Mouse (Mus musculus) stomach, postnatal 0 days (tissue): ENCODE measurements around the gene Nudt16l1. TPM values are rescaled to one million over a fixed set of nuclear protein-coding genes. Genes with fewer than 3 reads are reported as not detected.

Source experiments
- ATAC-seq: fragments of 200-750 bp; cut with Nextera tagmentation; 2 replicates; pipeline ENCODE4 v1.8.0; 2017; ENCODE audit not compliant: low FRiP score, low TSS enrichment
- DNase-seq: peaks from one replicate; pipeline ENCODE4 v3.0.0-alpha.2; 2016; ENCODE audit warnings: low spot score
- H3K27ac ChIP-seq: fragments of 300-500 bp; sonication (generic); replicated peaks from 2 replicates; pipeline ENCODE4 v1.5.1; 2014; ENCODE audit warnings: mild to moderate bottlenecking, control low read depth
- H3K27me3 ChIP-seq: fragments of 300-500 bp; sonication (generic); 2 replicates; pipeline ENCODE4 v1.6.1; 2014; ENCODE audit warnings: low read length; ENCODE audit not compliant: control insufficient read depth, insufficient read depth
- H3K36me3 ChIP-seq: fragments of 300-500 bp; sonication (generic); 2 replicates; pipeline ENCODE4 v1.6.1; 2014; ENCODE audit warnings: low read length, mixed read lengths; ENCODE audit not compliant: control insufficient read depth, insufficient read depth
- H3K4me1 ChIP-seq: fragments of 300-500 bp; sonication (generic); replicated peaks from 2 replicates; pipeline ENCODE4 v1.6.1; 2014; ENCODE audit warnings: antibody characterized with exemption; ENCODE audit not compliant: control insufficient read depth, insufficient read depth
- H3K4me2 ChIP-seq: fragments of 300-500 bp; sonication (generic); replicated peaks from 2 replicates; pipeline ENCODE4 v1.6.1; 2014; ENCODE audit warnings: low read depth, mild to moderate bottlenecking, control low read depth, moderate library complexity
- H3K4me3 ChIP-seq: fragments of 300-500 bp; sonication (generic); 2 replicates; pipeline ENCODE4 v1.5.1; 2014; ENCODE audit warnings: low read depth, low read length, control low read depth
- H3K9ac ChIP-seq: fragments of 300-500 bp; sonication (generic); 2 replicates; pipeline ENCODE4 v1.6.1; 2014; ENCODE audit warnings: mild to moderate bottlenecking, low read length, control low read depth, mixed read lengths
- H3K9me3 ChIP-seq: fragments of 300-500 bp; sonication (generic); 2 replicates; pipeline ENCODE4 v1.6.1; 2016; ENCODE audit warnings: low read length; ENCODE audit not compliant: control insufficient read depth
- CTCF ChIP-seq: IDR thresholded peaks from 2 replicates; pipeline ENCODE4 v1.5.1; 2016; ENCODE audit warnings: antibody characterized with exemption, low read depth, mild to moderate bottlenecking, moderate library complexity
- EP300 ChIP-seq: optimal IDR thresholded peaks from 2 replicates; pipeline ENCODE3; 2016; ENCODE audit warnings: antibody characterized with exemption
- WGBS: fragments of 180-500 bp; shearing (Covaris S2); extraction: QIAGEN DNeasy Blood & Tissue Kit; methylation state at CpG from one replicate; pipeline ENCODE4 v1.1.7; 2014; 5-methylcytosine and 5-hydroxymethylcytosine counted together
- polyA plus RNA-seq: library from polyadenylated mRNA; unstranded; fragments of >200 nt; fragmentation: Nextera tagmentation; extraction: Ambion mirVana; gene quantifications from 2 replicates; pipeline ENCODE4 v1.2.1, GENCODE M21; 2015

The Nudt16l1 gene
- polyA plus RNA-seq, 1 experiment from 2014 or later: 93.6 TPM

- Histone ChIP-seq H3K36me3 (peaks cover 35% of the 10 kb centered on the region), H3K9me3 (no peaks in the 10 kb centered on the region), H3K27ac (peak overlapping the region; percentile 88), H3K9ac (peak overlapping the region; percentile 94), H3K4me2 (peak overlapping the region; percentile 94), H3K27me3 (no peaks in the 10 kb centered on the region), H3K4me1 (peaks cover 8% of the 10 kb centered on the region; the same call in 1 of the 2 replicates), H3K4me3 (peak overlapping the region; percentile 94)
- DNase-seq: peak; percentile 64
- WGBS: 1% methylated on average over 16 of the region's 16 CpGs
- ATAC-seq: peak; percentile 62
- no peak for TF ChIP-seq CTCF
- TF ChIP-seq EP300: no peak
Measured at GRCm38 (mm10) chr16:4939412-4939811, 851 bp downstream of the Nudt16l1 start.

- Histone ChIP-seq H3K4me1 (peaks cover 8% of the 10 kb centered on the region; the same call in 1 of the 2 replicates), H3K27me3 (no peaks in the 10 kb centered on the region), H3K27ac (no peak overlapping the region), H3K4me3 (no peak overlapping the region), H3K4me2 (no peak overlapping the region), H3K9ac (peak overlapping the region; percentile 94; the same call in 1 of the 2 replicates), H3K9me3 (no peaks in the 10 kb centered on the region), H3K36me3 (peaks cover 29% of the 10 kb centered on the region)
- DNase-seq (no peak), ATAC-seq (no peak)
- 83% methylated on average over 10 of the region's 10 CpGs for WGBS
- TF ChIP-seq EP300 (no peak), CTCF (no peak)
Measured at GRCm38 (mm10) chr16:4940311-4940850, 1.8 kb downstream of the Nudt16l1 start.

GRCm38 (mm10) chr16:4941016-4941415, 2.5 kb downstream of the Nudt16l1 start:
- Histone ChIP-seq H3K4me2 (no peak overlapping the region), H3K9ac (no peak overlapping the region), H3K36me3 (peaks cover 27% of the 10 kb centered on the region), H3K4me1 (peaks cover 8% of the 10 kb centered on the region; the same call in 1 of the 2 replicates), H3K4me3 (no peak overlapping the region), H3K27ac (no peak overlapping the region), H3K9me3 (no peaks in the 10 kb centered on the region), H3K27me3 (no peaks in the 10 kb centered on the region)
- no peak for ATAC-seq
- DNase-seq: no peak
- TF ChIP-seq EP300 (no peak), CTCF (no peak)

GRCm38 (mm10) chr16:4942868-4943267, 4.3 kb downstream of the Nudt16l1 start:
- Histone ChIP-seq H3K9me3 (no peaks in the 10 kb centered on the region), H3K27me3 (no peaks in the 10 kb centered on the region), H3K27ac (no peak overlapping the region), H3K4me1 (peaks cover 6% of the 10 kb centered on the region; the same call in 1 of the 2 replicates), H3K4me2 (no peak overlapping the region), H3K9ac (no peak overlapping the region), H3K4me3 (no peak overlapping the region), H3K36me3 (peaks cover 31% of the 10 kb centered on the region)
- TF ChIP-seq EP300 (no peak), CTCF (no peak)
- ATAC-seq (no peak), DNase-seq (no peak)
- 93% methylated on average over 8 of the region's 8 CpGs for WGBS

- no peak for DNase-seq
- no peak for ATAC-seq
Measured at GRCm38 (mm10) chr16:4943431-4943830, 4.9 kb downstream of the Nudt16l1 start.

GRCm38 (mm10) chr16:4945415-4945814, 6.9 kb downstream of the Nudt16l1 start:
- Histone ChIP-seq H3K9me3 (no peaks in the 10 kb centered on the region), H3K27ac (no peak overlapping the region), H3K4me3 (no peak overlapping the region), H3K4me1 (no peaks in the 10 kb centered on the region), H3K9ac (no peak overlapping the region), H3K4me2 (no peak overlapping the region), H3K27me3 (no peaks in the 10 kb centered on the region), H3K36me3 (peaks cover 41% of the 10 kb centered on the region)
- no peak for TF ChIP-seq EP300
- no peak for TF ChIP-seq CTCF
- DNase-seq: no peak
- WGBS: 64% methylated on average over 4 of the region's 4 CpGs
- no peak for ATAC-seq

More at GRCm38 (mm10) chr16:4943431-4943830, 4.9 kb downstream of the Nudt16l1 start:
- TF ChIP-seq EP300 (no peak), CTCF (no peak)
- H3K27ac ChIP-seq: no peak overlapping the region
- peaks cover 6% of the 10 kb centered on the region; the same call in 1 of the 2 replicates for H3K4me1 ChIP-seq
- no peak overlapping the region for H3K4me2 ChIP-seq
- H3K27me3 ChIP-seq: no peaks in the 10 kb centered on the region
- WGBS: 88% methylated on average over 3 of the region's 3 CpGs
- no peaks in the 10 kb centered on the region for H3K9me3 ChIP-seq
- H3K9ac ChIP-seq: no peak overlapping the region
- peaks cover 35% of the 10 kb centered on the region for H3K36me3 ChIP-seq
- no peak overlapping the region for H3K4me3 ChIP-seq
